Mouse (Mus musculus) stomach, postnatal 0 days (tissue): ENCODE measurements at regions not wholly inside any gene's neighbourhood (a gene's known extent, or its start where the extent isn't known, plus 50 kb on each side); places are given as distances from the start of the nearest gene placed in this dataset.

Experiments
- CTCF ChIP-seq: IDR thresholded peaks from 2 replicates; pipeline ENCODE4 v1.5.1; 2016; ENCODE audit warnings: antibody characterized with exemption, low read depth, mild to moderate bottlenecking, moderate library complexity
- EP300 ChIP-seq: optimal IDR thresholded peaks from 2 replicates; pipeline ENCODE3; 2016; ENCODE audit warnings: antibody characterized with exemption

- TF ChIP-seq EP300 = no peak
- TF ChIP-seq CTCF = no peak
Measured at GRCm38 (mm10) chr13:112160726-112161125, 127.5 kb upstream of the Ankrd55 start.
